Mouse (Mus musculus): ENCODE results near the gene Gm4969.

Gm4969 gene

GRCm38 (mm10) chr7:19067935-19068334 is 50.2 kb downstream of the Gm4969 start:
- no peak for DNase-seq

GRCm38 (mm10) chr7:19067063-19067462 is 51.1 kb downstream of the Gm4969 start:
- DNase-seq = no peak

GRCm38 (mm10) chr7:19065896-19066295 is 52.3 kb downstream of the Gm4969 start:
- no peak for DNase-seq

- DNase-seq = no peak
Measured at GRCm38 (mm10) chr7:19057405-19057804, 60.8 kb downstream of the Gm4969 start.

GRCm38 (mm10) chr7:19055108-19055507 is 63.1 kb downstream of the Gm4969 start:
- DNase-seq = no peak

GRCm38 (mm10) chr7:19054777-19055076 is 63.4 kb downstream of the Gm4969 start:
- no peak for DNase-seq

- peak; percentile 82 to 88 for DNase-seq
Measured at GRCm38 (mm10) chr7:19054047-19054776, 64.0 kb downstream of the Gm4969 start, which contains the start of gene Rsph6a. Rsph6a (plus strand) TSS chr7:19054690.

GRCm38 (mm10) chr7:19053136-19053532 is 65.0 kb downstream of the Gm4969 start:
- no peak for DNase-seq

GRCm38 (mm10) chr7:19052345-19053135 is 65.6 kb downstream of the Gm4969 start:
- no peak for DNase-seq

- DNase-seq = no peak
Measured at GRCm38 (mm10) chr7:19051161-19051560, 67.0 kb downstream of the Gm4969 start.

GRCm38 (mm10) chr7:19050172-19050571 is 68.0 kb downstream of the Gm4969 start:
- DNase-seq = no peak

- DNase-seq = no peak
Measured at GRCm38 (mm10) chr7:19049252-19049651, 68.9 kb downstream of the Gm4969 start.
